Mouse (Mus musculus): ENCODE results near the gene Wdr63.

The Wdr63 gene

GRCm38 (mm10) chr3:146107921-146108571 is at the start of gene Wdr63:
Gene Wdr63 (minus strand): TSS chr3:146108130.
- DNase-seq (ENCODE audit: low spot score in 2 of 2), result peak; percentile 51 to 78

- DNase-seq (ENCODE audit: low spot score in 2 of 2), result no peak
Measured at GRCm38 (mm10) chr3:146156811-146157210, 48.9 kb upstream of the Wdr63 start.

GRCm38 (mm10) chr3:146155628-146156576 is 48.0 kb upstream of the Wdr63 start:
- DNase-seq (ENCODE audit: low spot score in 2 of 2), result no peak

- no peak for DNase-seq (ENCODE audit: low spot score in 2 of 2)
Measured at GRCm38 (mm10) chr3:146153862-146154611, 46.1 kb upstream of the Wdr63 start.

- no peak for DNase-seq (ENCODE audit: low spot score in 2 of 2)
Measured at GRCm38 (mm10) chr3:146152913-146153312, 45.0 kb upstream of the Wdr63 start.

GRCm38 (mm10) chr3:146152348-146152747 is 44.4 kb upstream of the Wdr63 start:
- no peak for DNase-seq (ENCODE audit: low spot score in 2 of 2)

- no peak for DNase-seq (ENCODE audit: low spot score in 2 of 2)
Measured at GRCm38 (mm10) chr3:146151755-146152154, 43.8 kb upstream of the Wdr63 start.

- no peak for DNase-seq (ENCODE audit: low spot score in 2 of 2)
Measured at GRCm38 (mm10) chr3:146151328-146151727, 43.4 kb upstream of the Wdr63 start.

GRCm38 (mm10) chr3:146150560-146150959 is 42.6 kb upstream of the Wdr63 start:
- no peak for DNase-seq (ENCODE audit: low spot score in 2 of 2)

- no peak for DNase-seq (ENCODE audit: low spot score in 2 of 2)
Measured at GRCm38 (mm10) chr3:146150058-146150400, 42.1 kb upstream of the Wdr63 start.

- DNase-seq (ENCODE audit: low spot score in 2 of 2), result no peak
Measured at GRCm38 (mm10) chr3:146149156-146150057, 41.5 kb upstream of the Wdr63 start, which contains the start of gene Mcoln2. Gene Mcoln2 (plus strand): TSS chr3:146149833.

GRCm38 (mm10) chr3:146146131-146146530 is 38.2 kb upstream of the Wdr63 start:
- peak in 1 of 2 experiments; percentile 5 for DNase-seq (ENCODE audit: low spot score in 2 of 2)

- no peak for DNase-seq (ENCODE audit: low spot score in 2 of 2)
Measured at GRCm38 (mm10) chr3:146145501-146145900, 37.6 kb upstream of the Wdr63 start.

- DNase-seq (ENCODE audit: low spot score in 2 of 2), result no peak
Measured at GRCm38 (mm10) chr3:146142523-146142922, 34.6 kb upstream of the Wdr63 start.

GRCm38 (mm10) chr3:146140276-146140675 is 32.3 kb upstream of the Wdr63 start:
- DNase-seq (ENCODE audit: low spot score in 2 of 2), result no peak

GRCm38 (mm10) chr3:146136422-146136821 is 28.5 kb upstream of the Wdr63 start:
- no peak for DNase-seq (ENCODE audit: low spot score in 2 of 2)

GRCm38 (mm10) chr3:146135417-146135816 is 27.5 kb upstream of the Wdr63 start:
- no peak for DNase-seq (ENCODE audit: low spot score in 2 of 2)

- no peak for DNase-seq (ENCODE audit: low spot score in 2 of 2)
Measured at GRCm38 (mm10) chr3:146134834-146135233, 26.9 kb upstream of the Wdr63 start.

GRCm38 (mm10) chr3:146127205-146127604 is 19.3 kb upstream of the Wdr63 start:
- no peak for DNase-seq (ENCODE audit: low spot score in 2 of 2)

GRCm38 (mm10) chr3:146123464-146123825 is 15.5 kb upstream of the Wdr63 start:
- no peak for DNase-seq (ENCODE audit: low spot score in 2 of 2)

GRCm38 (mm10) chr3:146122807-146123463 is 15.0 kb upstream of the Wdr63 start:
- no peak for DNase-seq (ENCODE audit: low spot score in 2 of 2)
